Mouse (Mus musculus) heart, postnatal 36 days (tissue): ENCODE measurements around the gene Dnajb12. TPM values are rescaled to one million over a fixed set of nuclear protein-coding genes. Genes with fewer than 3 reads are reported as not detected.
A peak's percentile ranks its signal among the peaks of the same experiment; 100 is the strongest.
"Not testable (repeated sequence)": the region's sequence is repeated elsewhere in the genome, so short reads cannot be mapped to it uniquely, and the experiment has no call there.

ENCODE experiments used
- DNase-seq, 2 experiments: peaks; one replicate each; pipeline ENCODE4 v3.0.0; 2021 to 2022
- intact Hi-C: fragments of 180-260 bp; cut with DNase I; formaldehyde crosslinking; loops from one replicate; pipeline ENCODE4 v1.15.1; 2025
- total RNA-seq, 2 experiments: library from RNA; stranded (reverse); gene quantifications; 2 replicates each; pipeline ENCODE4 v1.2.3; 2021

Gene Dnajb12
- total RNA-seq, 2 experiments from 2014 or later: 39.8 to 43.5 TPM

- intact Hi-C loops: loop anchor here (5.0 kb wide), 5 partner anchors 51 to 701 kb away; partner anchors contain the start of genes Gm10322 and Mcu
- no peak for DNase-seq
Measured at GRCm38 (mm10) chr10:59868266-59868665, 11.1 kb upstream of the Dnajb12 start.

DNA sequence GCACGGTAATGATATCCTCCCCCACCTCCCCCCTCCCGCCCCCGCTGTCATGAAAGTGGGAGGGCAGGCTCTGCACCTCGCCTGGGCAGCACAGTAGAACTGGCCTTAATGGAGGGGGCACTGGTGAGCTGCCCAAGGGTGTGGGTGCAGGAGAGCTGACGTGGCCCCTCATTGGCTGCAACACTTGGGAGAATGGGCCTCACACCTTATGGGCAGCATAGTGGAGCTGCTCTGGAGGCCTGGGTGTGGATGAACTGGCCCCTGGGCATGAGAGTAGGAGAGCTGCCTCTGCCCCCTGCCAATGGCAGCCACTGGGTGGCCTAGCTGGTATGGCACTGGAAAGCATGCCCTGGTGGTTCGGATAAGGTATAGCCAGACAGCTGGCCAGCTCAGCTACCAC, 9.3 kb upstream of the Dnajb12 start:
- intact Hi-C loops: no loop called here
- no peak for DNase-seq

DNA sequence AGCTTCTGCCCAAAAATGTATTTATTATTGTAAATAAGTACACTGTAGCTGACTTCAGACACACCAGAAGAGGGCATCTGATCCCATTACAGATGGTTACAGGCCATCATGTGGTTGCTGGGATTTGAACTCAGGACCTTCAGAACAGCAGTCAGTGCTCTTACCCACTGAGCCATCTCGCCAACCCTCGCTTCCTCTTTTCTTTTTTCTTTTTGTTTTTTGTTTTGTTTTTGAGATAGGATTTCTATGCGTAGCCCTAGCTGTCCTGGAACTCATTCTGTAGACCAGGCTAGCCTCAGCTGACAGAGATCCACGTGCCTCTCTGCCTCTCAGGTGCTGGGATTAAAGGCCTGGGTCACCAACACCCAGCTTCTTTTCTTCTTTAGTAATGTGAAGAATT, 6.7 kb upstream of the Dnajb12 start:
- intact Hi-C loops, DNase-seq: not testable (repeated sequence)

GRCm38 (mm10) chr10:59873206-59873605, 6.2 kb upstream of the Dnajb12 start:
- DNase-seq: no peak
- intact Hi-C loops: no loop called here

- no peak for DNase-seq
- intact Hi-C loops: no loop called here
Measured at GRCm38 (mm10) chr10:59873613-59874012, 5.7 kb upstream of the Dnajb12 start.

GRCm38 (mm10) chr10:59875396-59875795, 4.0 kb upstream of the Dnajb12 start:
- intact Hi-C loops: no loop called here
- no peak for DNase-seq

GRCm38 (mm10) chr10:59876698-59877097, 2.7 kb upstream of the Dnajb12 start:
- DNase-seq, intact Hi-C loops: not testable (repeated sequence)

GRCm38 (mm10) chr10:59877421-59878117, 1.8 kb upstream of the Dnajb12 start:
- intact Hi-C loops: no loop called here
- no peak for DNase-seq

- DNase-seq: no peak
- intact Hi-C loops: no loop called here
Measured at GRCm38 (mm10) chr10:59878823-59879222, 533 bp upstream of the Dnajb12 start.

DNA sequence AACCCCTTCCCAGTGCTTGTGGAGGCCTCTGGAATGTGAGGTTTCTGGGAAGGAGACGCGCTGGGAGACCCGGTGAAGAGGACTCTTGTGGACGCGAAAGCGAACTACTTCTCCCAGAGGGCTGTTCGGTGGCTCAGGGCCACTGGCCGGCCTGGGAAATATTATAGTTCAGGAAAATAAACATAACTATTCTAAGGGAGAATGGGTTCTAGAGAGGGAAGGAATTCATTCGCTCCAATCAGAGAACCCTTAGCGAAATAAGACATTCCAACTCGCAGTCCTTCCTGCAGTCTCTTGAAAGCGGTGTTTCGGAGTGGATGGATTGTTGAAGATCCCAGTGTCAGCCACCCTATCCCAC, 652 bp downstream of the Dnajb12 start:
- no peak for DNase-seq
- intact Hi-C loops: no loop called here

- intact Hi-C loops: no loop called here
- no peak for DNase-seq
Measured at GRCm38 (mm10) chr10:59880837-59881236, 1.5 kb downstream of the Dnajb12 start.

- no peak for DNase-seq
- intact Hi-C loops: no loop called here
Measured at GRCm38 (mm10) chr10:59884327-59885173, 5.2 kb downstream of the Dnajb12 start.

DNA sequence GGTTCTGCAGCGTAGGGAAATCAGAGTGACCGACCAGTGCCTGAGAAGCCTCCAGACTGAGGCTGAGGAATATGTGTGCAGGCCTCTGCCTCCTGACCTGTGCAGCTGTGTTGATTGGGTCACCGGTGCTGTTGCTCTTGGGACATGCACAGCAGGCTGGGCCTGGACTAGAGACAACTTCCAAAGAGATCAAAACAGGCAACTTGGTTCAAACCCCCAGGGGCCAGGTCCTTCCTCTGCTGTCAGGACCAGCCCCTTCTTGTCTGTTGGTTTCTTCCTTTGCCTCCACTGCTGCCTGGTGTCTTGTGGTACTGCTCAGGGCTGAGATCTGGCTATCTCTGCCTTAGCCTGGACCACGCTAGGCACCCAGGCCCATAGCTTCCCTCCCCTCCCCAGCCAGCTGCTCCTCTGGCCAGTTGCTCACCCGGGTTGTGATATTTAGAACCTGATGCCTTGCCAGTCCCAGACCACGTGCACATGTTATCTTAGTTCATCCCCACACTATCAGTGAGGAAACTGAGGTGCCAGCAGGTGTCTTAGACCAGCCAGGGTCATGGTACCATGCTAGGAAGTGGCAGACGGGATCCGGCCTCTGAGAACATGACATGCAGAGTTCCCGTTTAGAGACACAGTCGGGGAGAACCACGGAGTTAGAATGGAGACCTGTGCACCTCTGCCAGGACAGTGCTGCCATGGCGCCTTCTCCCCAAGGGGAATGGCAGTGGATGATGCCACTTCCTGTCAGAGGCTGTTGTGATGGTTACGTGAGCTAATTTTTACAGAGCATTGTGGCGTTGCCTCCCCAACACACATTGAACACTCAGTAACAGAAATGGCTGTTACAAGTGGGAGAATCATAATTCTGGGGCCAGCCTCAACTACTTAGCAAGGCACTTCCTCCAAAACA, 6.1 kb downstream of the Dnajb12 start:
- intact Hi-C loops: no loop called here
- no peak for DNase-seq

DNA sequence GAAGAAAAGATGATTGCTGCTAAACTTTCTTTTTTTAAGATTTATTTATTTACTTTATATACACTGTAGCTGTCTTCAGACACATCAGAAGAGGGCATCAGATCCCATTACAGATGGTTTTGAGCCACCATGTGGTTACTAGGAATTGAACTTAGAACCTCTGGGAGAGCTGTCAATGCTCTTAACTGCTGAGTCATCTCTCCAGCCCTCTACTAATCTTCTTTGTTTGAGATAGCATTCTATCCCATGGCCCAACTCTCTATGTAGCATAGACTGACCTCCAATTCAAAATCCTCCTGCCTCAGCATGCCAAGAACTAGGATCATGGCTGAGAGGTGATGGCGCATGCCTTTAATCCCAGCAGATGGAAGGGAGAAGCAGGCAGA, 6.7 kb downstream of the Dnajb12 start:
- DNase-seq: no peak
- intact Hi-C loops: no loop called here

DNA sequence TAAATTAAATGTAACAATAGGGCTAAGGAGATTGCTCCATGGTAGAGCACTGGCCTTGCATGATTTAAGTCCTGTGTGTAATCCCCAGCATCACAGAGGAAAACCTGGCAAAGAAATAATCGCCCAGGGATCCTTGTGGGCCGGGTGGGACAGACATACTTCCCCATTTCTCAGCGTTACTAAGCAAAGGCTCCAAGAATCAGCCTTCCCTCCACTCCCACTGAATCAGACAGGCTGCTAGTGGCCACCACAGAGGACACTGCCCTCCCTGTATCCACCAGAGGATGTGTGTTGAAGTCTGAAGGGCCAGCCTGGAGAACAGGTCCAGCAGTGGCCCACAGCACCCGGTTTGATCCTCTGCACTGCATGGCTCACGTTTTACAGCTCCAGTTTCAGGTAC, 8.1 kb downstream of the Dnajb12 start:
- intact Hi-C loops: no loop called here
- no peak for DNase-seq

GRCm38 (mm10) chr10:59889339-59889738, 10.0 kb downstream of the Dnajb12 start:
- DNase-seq: no peak
- intact Hi-C loops: no loop called here

DNA sequence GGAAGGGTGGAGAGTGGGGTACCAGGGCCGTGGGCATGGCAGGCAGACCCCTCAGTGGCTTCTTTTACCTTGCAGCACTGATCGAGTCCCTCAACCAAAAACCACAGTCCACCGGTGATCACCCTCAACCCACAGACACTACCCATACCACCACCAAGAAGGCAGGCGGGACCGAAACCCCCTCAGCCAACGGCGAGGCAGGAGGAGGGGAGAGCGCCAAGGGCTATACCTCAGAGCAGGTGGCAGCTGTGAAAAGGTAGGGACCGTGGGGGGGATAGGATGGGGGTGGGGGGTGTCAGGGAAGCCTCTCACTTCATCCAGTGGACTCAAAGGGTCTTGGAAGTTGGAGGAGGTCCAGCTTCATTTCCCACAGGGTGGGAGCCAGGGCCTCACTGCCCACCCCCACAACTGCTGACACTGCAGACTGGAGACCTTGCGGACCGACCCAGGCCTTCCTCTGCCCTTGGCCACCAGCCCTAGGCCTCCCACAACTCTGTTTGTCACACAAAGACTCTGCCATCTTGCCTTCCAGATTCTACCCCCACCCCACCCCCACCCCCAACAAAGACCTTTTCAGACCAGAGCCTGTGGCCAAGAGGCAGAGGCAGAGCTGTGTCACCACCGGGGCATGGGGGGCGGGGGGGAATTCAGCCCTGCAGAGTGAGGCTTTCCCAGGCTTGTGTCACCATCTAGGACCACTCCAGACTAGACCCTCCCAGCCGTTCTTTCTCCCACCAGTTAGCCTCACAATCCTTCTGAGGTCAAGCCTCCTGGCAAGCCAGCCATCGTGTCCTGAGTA, 10.8 kb downstream of the Dnajb12 start:
- no peak for DNase-seq
- intact Hi-C loops: loop anchor here (5.0 kb wide), 1 partner anchor 357 kb away; no protein-coding TSS in a partner anchor

GRCm38 (mm10) chr10:59892977-59893376, 13.6 kb downstream of the Dnajb12 start:
- DNase-seq: peak; percentile 78 to 81
- intact Hi-C loops: loop anchor here (1.0 to 5.0 kb wide), 5 partner anchors 105 to 354 kb away; no protein-coding TSS in a partner anchor

DNA sequence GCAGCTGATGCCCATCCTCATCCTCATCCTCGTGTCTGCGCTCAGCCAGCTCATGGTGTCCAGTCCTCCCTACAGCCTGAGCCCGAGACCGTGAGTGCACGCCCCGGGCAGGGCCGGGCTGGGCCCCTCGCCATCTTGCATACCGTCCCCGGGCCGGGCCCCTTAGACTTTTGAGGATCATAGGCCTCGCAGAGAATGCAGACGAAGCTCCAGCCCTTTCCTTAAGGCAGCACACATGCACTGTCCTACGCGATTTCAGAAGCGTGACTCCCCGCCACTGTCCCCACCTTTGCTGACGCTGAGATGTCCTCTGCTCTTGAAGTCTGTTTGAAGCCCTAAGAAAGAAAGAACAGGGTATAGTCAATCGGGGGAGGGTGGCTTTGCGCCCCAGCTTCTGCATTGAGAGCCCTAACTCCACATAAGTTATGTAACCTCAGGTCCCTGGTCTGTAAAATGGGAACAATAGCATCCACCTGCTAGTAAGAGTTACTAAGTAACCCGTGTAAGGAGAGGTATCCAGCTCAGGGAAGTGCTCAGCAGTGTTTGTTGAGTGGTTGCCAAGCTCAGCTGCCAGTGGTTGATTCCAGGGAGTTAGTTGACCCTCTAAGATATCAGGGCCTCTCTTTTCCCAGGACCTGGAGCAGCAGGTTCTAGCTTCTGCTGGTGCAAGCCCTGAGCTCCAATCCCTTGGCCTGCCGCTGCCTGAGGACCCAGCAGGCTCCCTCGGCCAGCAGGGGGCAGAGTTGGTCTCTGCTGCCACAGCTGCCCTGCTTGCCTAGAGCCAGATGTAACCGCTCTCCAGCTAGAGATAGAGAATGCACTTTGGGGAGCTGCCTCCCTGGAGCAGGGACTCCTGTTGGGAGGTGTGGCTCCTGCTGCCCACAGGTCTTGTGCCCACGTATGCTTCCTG, 15.2 kb downstream of the Dnajb12 start:
- intact Hi-C loops: loop anchor here (1.0 to 5.0 kb wide), 2 partner anchors 57 to 353 kb away; partner anchors contain the start of gene Ddit4
- peak; percentile 92 to 95 for DNase-seq
